Mouse (Mus musculus): ENCODE measurements around the gene Xkr7.

DNA sequence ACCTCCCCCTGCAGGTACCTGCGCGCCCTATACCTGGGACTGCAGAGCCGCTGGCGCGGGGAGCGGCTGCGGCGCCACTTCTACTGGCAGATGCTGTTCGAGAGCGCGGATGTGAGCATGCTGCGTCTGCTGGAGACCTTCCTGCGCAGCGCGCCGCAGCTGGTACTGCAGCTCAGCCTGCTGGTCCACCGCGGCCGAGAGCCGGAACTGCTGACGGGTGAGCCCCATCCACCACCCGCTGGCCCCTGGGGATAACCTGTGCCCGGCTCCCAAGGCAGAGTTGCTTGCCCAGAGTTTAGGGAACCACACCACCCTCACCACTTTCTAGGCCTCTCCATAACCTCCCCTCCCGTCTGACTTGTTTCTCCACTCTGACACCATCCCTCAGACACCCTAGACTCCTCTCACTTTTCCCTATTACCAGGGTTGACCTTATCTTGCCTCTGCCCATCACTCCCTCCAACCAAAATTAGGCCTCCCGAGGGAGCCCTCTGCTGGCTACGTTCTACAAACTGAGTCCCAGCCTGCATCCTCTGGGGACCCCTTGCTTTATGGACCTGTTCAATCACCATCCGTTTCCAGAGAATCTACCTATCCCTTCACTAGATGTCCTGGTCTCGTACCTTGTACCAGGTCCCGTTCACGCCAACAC, 21.2 kb downstream of the Xkr7 start:
- TF ChIP-seq CTCF (IDR thresholded peaks at IDR 0.05; ENCODE audit: low read depth): no peak
- TF ChIP-seq EP300 (IDR thresholded peaks at IDR 0.05; ENCODE audit: low read depth): no peak
